Mouse (Mus musculus): ENCODE data around the gene Padi4. TPM values are rescaled to one million over a fixed set of nuclear protein-coding genes. Genes with fewer than 3 reads are reported as not detected.
A peak's percentile ranks its signal among the peaks of the same experiment; 100 is the strongest.

Gene Padi4
- polyA plus RNA-seq, 1 experiment from 2014 or later: 2.4 TPM

DNA sequence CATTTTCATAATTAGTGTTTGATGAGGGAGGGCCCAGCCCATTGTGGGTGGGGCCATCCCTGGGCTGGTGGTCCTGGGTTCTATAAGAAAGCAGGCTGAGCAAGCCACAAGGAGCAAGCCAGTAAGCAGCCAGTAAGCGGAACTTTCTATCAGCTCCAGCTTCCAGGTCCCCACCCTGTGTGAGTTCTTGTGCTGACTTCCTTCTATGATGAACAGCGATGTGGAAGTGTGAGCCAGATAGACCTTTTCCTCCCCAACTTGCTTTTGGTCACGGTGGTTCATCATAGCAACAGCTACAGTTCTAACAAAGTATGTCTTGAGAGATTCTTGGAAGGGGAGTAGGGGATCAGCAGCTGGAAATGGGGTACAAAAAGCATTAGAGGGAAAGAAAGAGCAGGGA, 8.1 kb downstream of the Padi4 start:
- no peaks in the 10 kb centered on the region for H3K9me3 ChIP-seq (replicated peaks; ENCODE audit: control insufficient read depth, low read length)
- no peak for ATAC-seq (replicated peaks; ENCODE audit: insufficient number of reproducible peaks, low FRiP score, low TSS enrichment)
- H3K4me2 ChIP-seq: no peak overlapping the region
- H3K9ac ChIP-seq (ENCODE audit: low read depth, low read length): no peak overlapping the region
- H3K4me1 ChIP-seq (ENCODE audit: control insufficient read depth, insufficient read depth, low read length): no peaks in the 10 kb centered on the region; the same call in 1 of the 2 replicates
- no peak overlapping the region for H3K27ac ChIP-seq (ENCODE audit: low read depth, low read length)
- no peak overlapping the region for H3K4me3 ChIP-seq (ENCODE audit: low read depth, low read length)
- H3K36me3 ChIP-seq (ENCODE audit: control insufficient read depth, insufficient read depth, low read length): no peaks in the 10 kb centered on the region
- peaks cover 4% of the 10 kb centered on the region; the same call in 1 of the 2 replicates for H3K27me3 ChIP-seq (ENCODE audit: control insufficient read depth, insufficient read depth, low read length)
- 64% methylated on average over 3 of the region's 3 CpGs for WGBS (ENCODE audit: insufficient replicate concordance)

DNA sequence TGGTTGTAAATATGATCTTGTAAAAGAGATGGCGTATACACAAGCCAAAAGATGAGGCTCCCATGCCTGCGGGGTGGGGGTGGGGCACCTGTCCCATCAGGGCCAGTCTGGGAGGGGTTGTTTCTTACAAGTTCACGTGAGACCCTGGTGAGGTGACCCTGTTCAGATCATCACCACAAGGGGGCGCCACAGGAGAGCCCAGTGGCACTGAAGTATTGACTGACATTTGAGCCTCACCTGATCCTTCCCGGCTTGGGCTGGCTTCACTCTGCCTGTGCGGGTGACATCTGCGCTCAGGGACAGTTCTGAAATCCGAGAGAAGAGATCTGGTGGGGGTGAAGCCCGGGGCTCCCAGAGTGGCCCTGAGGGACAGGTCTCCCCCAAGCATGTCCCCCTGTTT, 10.9 kb downstream of the Padi4 start:
- ATAC-seq (replicated peaks; ENCODE audit: insufficient number of reproducible peaks, low FRiP score, low TSS enrichment): no peak

DNA sequence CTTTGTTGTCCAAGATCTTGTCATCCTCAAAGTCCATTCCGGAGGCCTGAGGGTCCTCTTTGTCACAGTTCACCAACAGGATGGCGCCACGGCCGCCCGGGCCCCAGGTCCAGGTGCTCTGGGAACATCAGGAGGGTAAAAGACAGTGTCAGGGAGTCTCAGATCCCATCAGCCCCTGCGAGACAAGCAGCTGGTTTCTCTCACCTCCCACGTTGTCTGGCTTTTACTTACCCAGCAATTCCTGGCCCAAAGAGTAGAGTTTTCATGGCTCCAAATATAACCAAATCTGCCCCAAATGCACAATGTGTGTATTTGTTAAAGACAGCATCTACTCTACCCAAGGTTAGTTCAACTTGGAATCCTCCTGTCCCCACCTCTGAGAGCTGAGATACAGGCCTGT, 12.4 kb downstream of the Padi4 start:
- ATAC-seq (replicated peaks; ENCODE audit: insufficient number of reproducible peaks, low FRiP score, low TSS enrichment): no peak
- 80% methylated on average over 7 of the region's 7 CpGs for WGBS (ENCODE audit: insufficient replicate concordance)
- Histone ChIP-seq H3K9me3 (replicated peaks; ENCODE audit: control insufficient read depth, low read length) (no peaks in the 10 kb centered on the region), H3K36me3 (ENCODE audit: control insufficient read depth, insufficient read depth, low read length) (no peaks in the 10 kb centered on the region), H3K4me3 (ENCODE audit: low read depth, low read length) (no peak overlapping the region), H3K4me2 (no peak overlapping the region), H3K9ac (ENCODE audit: low read depth, low read length) (no peak overlapping the region), H3K27ac (ENCODE audit: low read depth, low read length) (no peak overlapping the region), H3K4me1 (ENCODE audit: control insufficient read depth, insufficient read depth, low read length) (peaks cover 4% of the 10 kb centered on the region; the same call in 1 of the 2 replicates), H3K27me3 (ENCODE audit: control insufficient read depth, insufficient read depth, low read length) (no peaks in the 10 kb centered on the region)

More for the DNA sequence above, 10.9 kb downstream of the Padi4 start:
- Histone ChIP-seq H3K4me3 (ENCODE audit: low read depth, low read length) (no peak overlapping the region), H3K9me3 (replicated peaks; ENCODE audit: control insufficient read depth, low read length) (no peaks in the 10 kb centered on the region), H3K36me3 (ENCODE audit: control insufficient read depth, insufficient read depth, low read length) (no peaks in the 10 kb centered on the region), H3K4me2 (no peak overlapping the region), H3K27me3 (ENCODE audit: control insufficient read depth, insufficient read depth, low read length) (peaks cover 4% of the 10 kb centered on the region; the same call in 1 of the 2 replicates), H3K4me1 (ENCODE audit: control insufficient read depth, insufficient read depth, low read length) (no peaks in the 10 kb centered on the region), H3K27ac (ENCODE audit: low read depth, low read length) (no peak overlapping the region), H3K9ac (ENCODE audit: low read depth, low read length) (no peak overlapping the region)
- WGBS (ENCODE audit: insufficient replicate concordance): 15% methylated on average over 9 of the region's 9 CpGs

DNA sequence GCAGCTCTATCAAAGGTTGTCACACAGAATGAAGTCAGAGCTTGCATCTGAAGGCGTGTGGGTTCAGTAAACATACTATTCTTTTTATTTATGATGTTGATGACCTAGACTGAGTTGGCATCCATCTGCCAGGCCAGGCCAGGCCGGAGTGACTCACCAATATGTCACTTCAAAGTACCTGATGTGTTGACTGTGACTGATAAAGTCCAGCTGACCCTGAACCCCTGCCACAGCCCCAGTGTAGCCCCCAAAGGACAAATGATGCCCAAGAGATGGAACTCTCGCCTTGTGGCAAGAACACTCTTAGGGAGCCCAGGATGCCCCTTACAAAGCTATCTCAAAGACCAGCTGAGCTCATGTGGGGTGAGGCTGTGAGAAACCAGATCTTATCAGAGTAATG, 18.2 kb downstream of the Padi4 start:
- H3K27me3 ChIP-seq (ENCODE audit: control insufficient read depth, insufficient read depth, low read length): no peaks in the 10 kb centered on the region
- no peaks in the 10 kb centered on the region for H3K9me3 ChIP-seq (replicated peaks; ENCODE audit: control insufficient read depth, low read length)
- no peak overlapping the region for H3K4me2 ChIP-seq
- H3K9ac ChIP-seq (ENCODE audit: low read depth, low read length): no peak overlapping the region
- no peak for ATAC-seq (replicated peaks; ENCODE audit: insufficient number of reproducible peaks, low FRiP score, low TSS enrichment)
- no peaks in the 10 kb centered on the region for H3K36me3 ChIP-seq (ENCODE audit: control insufficient read depth, insufficient read depth, low read length)
- H3K4me3 ChIP-seq (ENCODE audit: low read depth, low read length): no peak overlapping the region
- H3K4me1 ChIP-seq (ENCODE audit: control insufficient read depth, insufficient read depth, low read length): peaks cover 13% of the 10 kb centered on the region
- 74% methylated on average over 3 of the region's 3 CpGs for WGBS (ENCODE audit: insufficient replicate concordance)
- H3K27ac ChIP-seq (ENCODE audit: low read depth, low read length): no peak overlapping the region

DNA sequence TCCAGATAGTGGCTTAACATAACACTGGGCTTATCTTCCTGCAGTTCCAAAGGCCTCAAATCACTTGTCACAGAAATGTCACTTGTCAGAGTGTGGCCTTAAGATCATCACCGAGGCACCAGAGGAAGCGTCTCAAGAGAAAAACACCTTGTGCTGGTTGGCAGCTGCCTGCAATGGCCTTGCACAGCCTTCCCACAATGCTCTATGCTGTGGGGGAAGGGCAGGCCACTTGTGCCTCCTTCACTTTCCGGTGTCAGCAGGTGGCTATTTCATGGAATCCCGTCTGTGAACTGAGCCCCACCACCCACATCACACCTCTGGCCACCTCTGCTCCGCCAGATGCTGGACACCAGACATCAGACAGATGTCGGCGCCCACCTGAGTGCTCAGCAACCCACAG, 20.7 kb downstream of the Padi4 start:
- H3K27ac ChIP-seq (ENCODE audit: low read depth, low read length): peak overlapping the region; percentile 62
- H3K9me3 ChIP-seq (replicated peaks; ENCODE audit: control insufficient read depth, low read length): no peaks in the 10 kb centered on the region
- 42% methylated on average over 7 of the region's 7 CpGs for WGBS (ENCODE audit: insufficient replicate concordance)
- H3K9ac ChIP-seq (ENCODE audit: low read depth, low read length): no peak overlapping the region
- no peak for ATAC-seq (replicated peaks; ENCODE audit: insufficient number of reproducible peaks, low FRiP score, low TSS enrichment)
- H3K27me3 ChIP-seq (ENCODE audit: control insufficient read depth, insufficient read depth, low read length): no peaks in the 10 kb centered on the region
- H3K4me2 ChIP-seq: no peak overlapping the region
- H3K4me1 ChIP-seq (ENCODE audit: control insufficient read depth, insufficient read depth, low read length): peaks cover 30% of the 10 kb centered on the region
- no peak overlapping the region for H3K4me3 ChIP-seq (ENCODE audit: low read depth, low read length)
- H3K36me3 ChIP-seq (ENCODE audit: control insufficient read depth, insufficient read depth, low read length): no peaks in the 10 kb centered on the region

DNA sequence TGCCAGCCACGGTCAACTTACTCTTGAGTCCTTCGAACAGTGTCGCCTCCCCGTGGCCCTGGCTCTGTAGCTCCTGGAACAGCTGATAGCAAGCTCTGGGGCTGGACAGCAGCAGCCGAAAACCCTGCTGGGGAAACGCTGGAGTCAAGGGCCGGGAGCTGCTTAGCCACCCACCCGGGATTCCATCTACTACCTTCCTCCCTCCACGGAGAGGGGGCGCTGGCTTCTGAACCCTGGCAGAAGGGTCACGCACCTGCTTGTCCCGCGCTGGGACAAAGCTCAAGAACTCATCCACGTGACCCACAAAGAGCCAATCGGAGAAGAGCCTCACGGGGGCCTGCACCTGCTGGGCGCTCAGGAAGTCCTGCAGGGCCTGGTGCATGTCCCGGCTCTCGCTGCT, 23.7 kb downstream of the Padi4 start:
- no peaks in the 10 kb centered on the region for H3K9me3 ChIP-seq (replicated peaks; ENCODE audit: control insufficient read depth, low read length)
- H3K4me1 ChIP-seq (ENCODE audit: control insufficient read depth, insufficient read depth, low read length): peaks cover 35% of the 10 kb centered on the region
- no peak overlapping the region; the same call in 1 of the 2 replicates for H3K27ac ChIP-seq (ENCODE audit: low read depth, low read length)
- 0 out of 2 replicates have a peak overlapping the region, but pooled peaks have one; percentile 13 for H3K4me3 ChIP-seq (ENCODE audit: low read depth, low read length)
- 7% methylated on average over 19 of the region's 19 CpGs for WGBS (ENCODE audit: insufficient replicate concordance)
- H3K36me3 ChIP-seq (ENCODE audit: control insufficient read depth, insufficient read depth, low read length): no peaks in the 10 kb centered on the region
- peak overlapping the region; percentile 53 for H3K4me2 ChIP-seq
- H3K27me3 ChIP-seq (ENCODE audit: control insufficient read depth, insufficient read depth, low read length): no peaks in the 10 kb centered on the region
- peak overlapping the region; percentile 34; the same call in 1 of the 2 replicates for H3K9ac ChIP-seq (ENCODE audit: low read depth, low read length)
- ATAC-seq (replicated peaks; ENCODE audit: insufficient number of reproducible peaks, low FRiP score, low TSS enrichment): no peak

DNA sequence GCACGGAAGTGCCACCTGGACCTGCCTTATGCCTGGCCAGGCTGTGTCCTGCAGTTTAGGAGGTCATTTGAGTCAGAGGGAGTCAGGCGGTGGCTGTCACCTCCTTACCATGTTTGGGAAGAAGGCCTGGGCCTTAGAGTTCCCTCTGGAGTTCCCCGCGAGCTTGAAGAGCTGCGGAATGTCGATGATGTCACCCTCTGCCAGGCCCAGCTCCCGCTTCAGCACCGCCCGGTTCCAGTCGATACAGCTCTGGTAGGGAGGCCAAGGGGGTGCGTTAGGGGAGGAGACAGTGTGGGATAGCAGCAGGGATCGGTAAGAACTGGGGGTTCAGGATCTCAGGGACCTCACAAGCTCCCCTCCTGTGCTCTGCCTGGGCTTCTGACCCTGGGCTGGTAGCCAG, 26.1 kb downstream of the Padi4 start:
- Histone ChIP-seq H3K27ac (ENCODE audit: low read depth, low read length) (peak overlapping the region; percentile 89), H3K9ac (ENCODE audit: low read depth, low read length) (peak overlapping the region; percentile 70), H3K4me2 (peak overlapping the region; percentile 50), H3K4me1 (ENCODE audit: control insufficient read depth, insufficient read depth, low read length) (peaks cover 30% of the 10 kb centered on the region), H3K36me3 (ENCODE audit: control insufficient read depth, insufficient read depth, low read length) (no peaks in the 10 kb centered on the region), H3K4me3 (ENCODE audit: low read depth, low read length) (no peak overlapping the region), H3K27me3 (ENCODE audit: control insufficient read depth, insufficient read depth, low read length) (0 out of 2 replicates have a peak, but pooled peaks cover 3% of the 10 kb centered on the region), H3K9me3 (replicated peaks; ENCODE audit: control insufficient read depth, low read length) (no peaks in the 10 kb centered on the region)
- 6% methylated on average over 12 of the region's 12 CpGs for WGBS (ENCODE audit: insufficient replicate concordance)
- ATAC-seq (replicated peaks; ENCODE audit: insufficient number of reproducible peaks, low FRiP score, low TSS enrichment): peak; percentile 25; the same call in 1 of the 2 replicates

DNA sequence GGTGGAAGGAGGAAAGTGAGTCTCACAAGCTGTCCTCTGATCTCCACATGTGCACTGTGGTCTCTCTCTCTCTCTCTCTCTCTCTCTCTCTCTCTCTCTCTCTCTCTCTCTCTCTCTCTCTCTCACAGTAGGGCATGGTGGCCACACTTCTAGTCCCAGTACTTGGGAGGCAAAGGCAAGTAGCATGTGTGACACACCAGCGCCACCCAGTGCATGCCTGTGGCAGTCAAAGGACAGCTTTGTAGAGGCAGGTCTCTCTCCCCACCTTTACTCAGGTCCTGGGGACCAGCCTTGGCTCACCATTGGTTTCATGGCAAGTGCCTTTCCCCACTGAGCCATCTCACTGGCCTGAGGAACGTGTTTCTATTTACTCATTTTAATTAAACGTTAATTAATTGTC, 29.4 kb downstream of the Padi4 start:
- no peaks in the 10 kb centered on the region for H3K9me3 ChIP-seq (replicated peaks; ENCODE audit: control insufficient read depth, low read length)
- 21% methylated on average over 3 of the region's 3 CpGs for WGBS (ENCODE audit: insufficient replicate concordance)
- no peaks in the 10 kb centered on the region for H3K36me3 ChIP-seq (ENCODE audit: control insufficient read depth, insufficient read depth, low read length)
- no peak overlapping the region for H3K27ac ChIP-seq (ENCODE audit: low read depth, low read length)
- no peak overlapping the region for H3K4me3 ChIP-seq (ENCODE audit: low read depth, low read length)
- H3K27me3 ChIP-seq (ENCODE audit: control insufficient read depth, insufficient read depth, low read length): 0 out of 2 replicates have a peak, but pooled peaks cover 3% of the 10 kb centered on the region
- H3K4me1 ChIP-seq (ENCODE audit: control insufficient read depth, insufficient read depth, low read length): peaks cover 21% of the 10 kb centered on the region
- no peak overlapping the region for H3K9ac ChIP-seq (ENCODE audit: low read depth, low read length)
- no peak for ATAC-seq (replicated peaks; ENCODE audit: insufficient number of reproducible peaks, low FRiP score, low TSS enrichment)
- no peak overlapping the region for H3K4me2 ChIP-seq

DNA sequence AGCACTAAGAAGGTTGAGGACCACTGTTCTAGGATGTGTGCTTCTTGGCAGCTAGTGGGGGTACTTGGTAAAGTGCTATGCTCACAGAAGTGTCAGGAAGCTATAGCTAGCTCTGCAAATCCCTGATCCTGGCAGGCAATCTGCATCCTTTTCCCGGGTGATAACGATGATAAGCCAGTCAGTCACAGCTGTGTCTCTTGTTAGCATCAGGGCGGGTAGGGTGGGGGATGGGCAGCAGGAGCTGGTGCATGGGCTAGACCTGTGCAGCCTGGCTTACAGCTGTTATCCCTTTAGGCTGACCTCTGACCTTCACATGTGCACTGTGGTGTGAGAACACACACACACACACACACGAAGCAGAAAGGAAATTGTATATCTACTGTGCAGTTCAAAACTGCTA, 30.9 kb downstream of the Padi4 start:
- no peak for ATAC-seq (replicated peaks; ENCODE audit: insufficient number of reproducible peaks, low FRiP score, low TSS enrichment)

More for the DNA sequence above, 30.9 kb downstream of the Padi4 start:
- H3K9ac ChIP-seq (ENCODE audit: low read depth, low read length): no peak overlapping the region
- H3K27ac ChIP-seq (ENCODE audit: low read depth, low read length): no peak overlapping the region
- no peak overlapping the region for H3K4me2 ChIP-seq
- no peak overlapping the region for H3K4me3 ChIP-seq (ENCODE audit: low read depth, low read length)
- no peaks in the 10 kb centered on the region for H3K36me3 ChIP-seq (ENCODE audit: control insufficient read depth, insufficient read depth, low read length)
- H3K4me1 ChIP-seq (ENCODE audit: control insufficient read depth, insufficient read depth, low read length): peaks cover 13% of the 10 kb centered on the region
- H3K27me3 ChIP-seq (ENCODE audit: control insufficient read depth, insufficient read depth, low read length): 0 out of 2 replicates have a peak, but pooled peaks cover 3% of the 10 kb centered on the region
- 18% methylated on average over 4 of the region's 4 CpGs for WGBS (ENCODE audit: insufficient replicate concordance)
- no peaks in the 10 kb centered on the region for H3K9me3 ChIP-seq (replicated peaks; ENCODE audit: control insufficient read depth, low read length)
